In the genomic region with DNA sequence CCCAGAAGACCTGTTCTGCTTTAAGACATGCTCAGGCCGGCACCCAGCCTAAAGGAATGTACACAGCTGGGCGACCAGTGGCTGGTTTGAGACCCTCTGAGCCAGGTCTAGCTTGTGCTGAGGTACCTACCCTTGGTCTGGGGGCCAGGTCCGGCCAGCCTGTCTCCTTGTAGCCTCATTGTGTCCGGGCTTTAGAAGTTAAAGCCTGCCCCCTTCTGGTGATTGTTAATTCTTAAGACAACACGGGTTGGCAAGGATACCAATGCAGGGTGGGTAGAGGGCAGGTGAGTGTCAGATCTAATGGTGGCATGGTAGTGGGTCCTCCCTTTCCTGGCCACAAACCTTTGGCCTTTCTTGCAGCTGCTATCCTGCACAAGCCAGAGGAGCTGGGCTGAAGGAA, we compare ENCODE assay signal across 8 mouse cellular contexts.
A peak's percentile ranks its signal among the peaks of the same experiment; 100 is the strongest.
DNase-seq lines count a peak whose midpoint lies in the region; ATAC-seq lines count a peak whose summit lies in the region.

No protein-coding gene starts in this region.

- H3K4me1 ChIP-seq in embryonic facial prominence, embryonic 11.5 days (ENCODE audit: control insufficient read depth, insufficient read depth, low read length) = peaks cover 3% of the 10 kb centered on the region; the same call in 1 of the 2 replicates
- H3K4me1 ChIP-seq in hindbrain, embryonic 16.5 days (ENCODE audit: control insufficient read depth, insufficient read depth, low read depth, low read length) = peaks cover 3% of the 10 kb centered on the region; the same call in 1 of the 2 replicates
- H3K4me1 ChIP-seq in neural tube, embryonic 14.5 days (ENCODE audit: control insufficient read depth, insufficient read depth, low read length) = no peaks in the 10 kb centered on the region

- H3K4me3 ChIP-seq in embryonic facial prominence, embryonic 11.5 days (ENCODE audit: low read depth, low read length) = no peak overlapping the region
- no peak overlapping the region for H3K4me3 ChIP-seq in hindbrain, embryonic 16.5 days (ENCODE audit: low read length)
- no peak overlapping the region for H3K4me3 ChIP-seq in neural tube, embryonic 14.5 days (ENCODE audit: low read depth, low read length)

- H3K27me3 ChIP-seq in embryonic facial prominence, embryonic 11.5 days (ENCODE audit: control insufficient read depth, insufficient read depth, low read length) = no peaks in the 10 kb centered on the region
- no peaks in the 10 kb centered on the region for H3K27me3 ChIP-seq in hindbrain, embryonic 16.5 days (replicated peaks; ENCODE audit: control insufficient read depth, insufficient read depth, low read length)
- H3K27me3 ChIP-seq in neural tube, embryonic 14.5 days (ENCODE audit: control insufficient read depth, insufficient read depth, low read length) = no peaks in the 10 kb centered on the region

- H3K27ac ChIP-seq in embryonic facial prominence, embryonic 11.5 days (replicated peaks; ENCODE audit: low read depth, low read length) = no peak overlapping the region
- no peak overlapping the region for H3K27ac ChIP-seq in hindbrain, embryonic 16.5 days (ENCODE audit: low read depth, low read length)
- no peak overlapping the region for H3K27ac ChIP-seq in neural tube, embryonic 14.5 days (ENCODE audit: low read depth, low read length)

- H3K4me2 ChIP-seq in embryonic facial prominence, embryonic 11.5 days (ENCODE audit: low read depth, low read length) = no peak overlapping the region
- H3K4me2 ChIP-seq in hindbrain, embryonic 16.5 days (ENCODE audit: low read length) = no peak overlapping the region
- no peak overlapping the region for H3K4me2 ChIP-seq in neural tube, embryonic 14.5 days (ENCODE audit: low read depth, low read length)

- WGBS in embryonic facial prominence, embryonic 11.5 days = 14% methylated on average over 5 of the region's 5 CpGs
- 17% methylated on average over 5 of the region's 5 CpGs for WGBS in hindbrain, embryonic 16.5 days
- WGBS in neural tube, embryonic 14.5 days = 11% methylated on average over 5 of the region's 5 CpGs

- no peaks in the 10 kb centered on the region for H3K9me3 ChIP-seq in embryonic facial prominence, embryonic 11.5 days (replicated peaks; ENCODE audit: control insufficient read depth, low read length)
- H3K9me3 ChIP-seq in hindbrain, embryonic 16.5 days (ENCODE audit: control insufficient read depth, low read length) = no peaks in the 10 kb centered on the region
- H3K9me3 ChIP-seq in neural tube, embryonic 14.5 days (ENCODE audit: control insufficient read depth, low read length) = no peaks in the 10 kb centered on the region

- DNase-seq in gastrocnemius, postnatal 10 days = peak; percentile 19
- no peak for DNase-seq in gastrocnemius, postnatal 36 days
- DNase-seq in adipocyte (ENCODE audit: low spot score) = peak; percentile 82
- peak; percentile 86 for DNase-seq in embryonic facial prominence, embryonic 11.5 days (ENCODE audit: low spot score)
- peak; percentile 60 for DNase-seq in left cerebral cortex, postnatal 4 days
- DNase-seq in spleen, postnatal 14 days (ENCODE audit: low spot score in 2 of 2) = no peak

- H3K9ac ChIP-seq in embryonic facial prominence, embryonic 11.5 days (replicated peaks; ENCODE audit: low read length) = no peak overlapping the region
- H3K9ac ChIP-seq in hindbrain, embryonic 16.5 days (ENCODE audit: low read depth, low read length) = no peak overlapping the region
- H3K9ac ChIP-seq in neural tube, embryonic 14.5 days (replicated peaks; ENCODE audit: low read depth, low read length) = no peak overlapping the region

- intact Hi-C loops in gastrocnemius, postnatal 36 days (cut with DNase I) = loop anchor here (5.0 kb wide), 1 partner anchor 61 kb away; no protein-coding TSS in a partner anchor
- intact Hi-C loops in left cerebral cortex, postnatal 4 days (cut with DNase I) = loop anchor here (10.0 kb wide), 1 partner anchor 429 kb away; no protein-coding TSS in a partner anchor

- no peaks in the 10 kb centered on the region for H3K36me3 ChIP-seq in embryonic facial prominence, embryonic 11.5 days (replicated peaks; ENCODE audit: control insufficient read depth, insufficient read depth, low read depth, low read length)
- no peaks in the 10 kb centered on the region for H3K36me3 ChIP-seq in hindbrain, embryonic 16.5 days (ENCODE audit: control insufficient read depth, insufficient read depth, low read length)
- H3K36me3 ChIP-seq in neural tube, embryonic 14.5 days (ENCODE audit: control insufficient read depth, insufficient read depth, low read length) = no peaks in the 10 kb centered on the region

- peak; percentile 58; the same call in 1 of the 2 replicates for ATAC-seq in embryonic facial prominence, embryonic 11.5 days (replicated peaks; ENCODE audit: insufficient number of reproducible peaks, low FRiP score, low TSS enrichment, low read depth)
- ATAC-seq in hindbrain, embryonic 16.5 days = peak; percentile 73
- ATAC-seq in neural tube, embryonic 14.5 days (ENCODE audit: low read depth) = peak; percentile 51; the same call in 1 of the 2 replicates

Comparison
In these comparisons a context has a peak if more than half of its experiments do, and no peak if none do; other contexts are left out.
1. DNase-seq: peak in gastrocnemius, postnatal 10 days (single experiment), adipocyte (single experiment), embryonic facial prominence, embryonic 11.5 days (single experiment) and left cerebral cortex, postnatal 4 days (single experiment); none in gastrocnemius, postnatal 36 days (0 of 2) and spleen, postnatal 14 days (0 of 2).
2. Peak in every context shown above with its lines, with median percentiles within 50 percentile points of each other: ATAC-seq.